Mouse (Mus musculus): ENCODE measurements around the gene Idh3g. TPM values are rescaled to one million over a fixed set of nuclear protein-coding genes. Genes with fewer than 3 reads are reported as not detected.

Idh3g gene
- polyA plus RNA-seq, 1 experiment from 2014 or later: 206 TPM

GRCm38 (mm10) chrX:73738155-73738554, 48.5 kb downstream of the Idh3g start:
- Histone ChIP-seq H3K27ac (ENCODE audit: low read depth, low read length) (no peak overlapping the region), H3K36me3 (ENCODE audit: control insufficient read depth, insufficient read depth, low read length) (no peaks in the 10 kb centered on the region), H3K4me3 (ENCODE audit: low read depth, low read length) (no peak overlapping the region), H3K4me1 (replicated peaks; ENCODE audit: control insufficient read depth, insufficient read depth, low read length) (no peaks in the 10 kb centered on the region), H3K9ac (ENCODE audit: low read depth, low read length) (no peak overlapping the region), H3K9me3 (ENCODE audit: control insufficient read depth, low read length) (no peaks in the 10 kb centered on the region), H3K27me3 (ENCODE audit: control insufficient read depth, insufficient read depth, low read length) (no peaks in the 10 kb centered on the region), H3K4me2 (replicated peaks; ENCODE audit: low read depth, low read length) (no peak overlapping the region)
- 88% methylated on average over 1 of the region's 1 CpGs for WGBS
- ATAC-seq (ENCODE audit: low FRiP score) (no peak), DNase-seq (ENCODE audit: low spot score) (no peak)

DNA sequence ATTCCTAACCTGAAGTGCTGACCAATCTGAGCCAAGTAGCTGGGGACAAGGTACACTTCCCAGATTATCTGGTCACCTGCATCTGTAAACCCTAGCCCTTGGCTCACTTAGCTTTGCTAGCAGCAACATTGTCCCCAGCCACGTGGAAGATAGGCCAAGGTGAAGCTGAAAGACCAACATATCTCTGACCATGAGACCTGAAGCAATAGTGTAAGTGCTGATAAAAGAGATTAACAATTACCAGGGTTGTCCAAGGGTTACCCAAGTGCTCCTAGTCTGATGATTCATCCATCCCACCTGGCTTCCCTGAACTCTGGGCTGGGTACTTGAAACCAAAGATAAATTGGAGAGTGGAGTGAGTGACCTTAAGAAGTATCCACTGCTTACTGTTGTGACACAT, 55.8 kb downstream of the Idh3g start:
- H3K4me3 ChIP-seq (ENCODE audit: low read depth, low read length): no peak overlapping the region
- 54% methylated on average over 1 of the region's 1 CpGs for WGBS
- no peaks in the 10 kb centered on the region for H3K27me3 ChIP-seq (ENCODE audit: control insufficient read depth, insufficient read depth, low read length)
- H3K4me2 ChIP-seq (replicated peaks; ENCODE audit: low read depth, low read length): no peak overlapping the region
- no peaks in the 10 kb centered on the region for H3K9me3 ChIP-seq (ENCODE audit: control insufficient read depth, low read length)
- H3K4me1 ChIP-seq (replicated peaks; ENCODE audit: control insufficient read depth, insufficient read depth, low read length): no peaks in the 10 kb centered on the region
- DNase-seq (ENCODE audit: low spot score) (no peak), ATAC-seq (ENCODE audit: low FRiP score) (no peak)
- no peak overlapping the region for H3K27ac ChIP-seq (ENCODE audit: low read depth, low read length)
- H3K9ac ChIP-seq (ENCODE audit: low read depth, low read length): no peak overlapping the region
- no peaks in the 10 kb centered on the region for H3K36me3 ChIP-seq (ENCODE audit: control insufficient read depth, insufficient read depth, low read length)

Other genes starting within 250 kb of the Idh3g start
- 3.5 and 4.9 TPM in 2 replicates for gene Dusp9, start 147.5 kb downstream of the Idh3g start, polyA plus RNA-seq (2014; fragmentation: Nextera tagmentation; extraction: Ambion mirVana)
- gene Pnck, start 126.8 kb downstream of the Idh3g start, polyA plus RNA-seq (2014; fragmentation: Nextera tagmentation; extraction: Ambion mirVana): 14.0 and 15.5 TPM in 2 replicates
- gene Slc6a8, start 113.7 kb downstream of the Idh3g start, polyA plus RNA-seq (2014; fragmentation: Nextera tagmentation; extraction: Ambion mirVana): 6.0 and 7.8 TPM in 2 replicates
- 146 and 155 TPM in 2 replicates for gene Bcap31, start 70.7 kb downstream of the Idh3g start, polyA plus RNA-seq (2014; fragmentation: Nextera tagmentation; extraction: Ambion mirVana)
- gene Abcd1, start 70.3 kb downstream of the Idh3g start, polyA plus RNA-seq (2014; fragmentation: Nextera tagmentation; extraction: Ambion mirVana): 7.6 and 8.7 TPM in 2 replicates
- 0.28 TPM in 1 of 2 replicates, not detected in the other for gene Plxnb3, start 29.8 kb downstream of the Idh3g start, polyA plus RNA-seq (2014; fragmentation: Nextera tagmentation; extraction: Ambion mirVana)
- gene Srpk3, start 12.5 kb downstream of the Idh3g start, polyA plus RNA-seq (2014; fragmentation: Nextera tagmentation; extraction: Ambion mirVana): 1.3 and 1.6 TPM in 2 replicates
- 134 and 140 TPM in 2 replicates for gene Ssr4, start 131 bp upstream of the Idh3g start, polyA plus RNA-seq (2014; fragmentation: Nextera tagmentation; extraction: Ambion mirVana)
- gene Pdzd4, start 38.1 kb upstream of the Idh3g start, polyA plus RNA-seq (2014; fragmentation: Nextera tagmentation; extraction: Ambion mirVana): 1.4 and 1.6 TPM in 2 replicates
- gene Avpr2, start 105.2 kb upstream of the Idh3g start, polyA plus RNA-seq (2014; fragmentation: Nextera tagmentation; extraction: Ambion mirVana): 0.06 and 0.11 TPM in 2 replicates
- 26.3 and 35.9 TPM in 2 replicates for gene L1cam, start 109.2 kb upstream of the Idh3g start, polyA plus RNA-seq (2014; fragmentation: Nextera tagmentation; extraction: Ambion mirVana)
- 0.99 and 2.3 TPM in 2 replicates for gene Arhgap4, start 135.0 kb upstream of the Idh3g start, polyA plus RNA-seq (2014; fragmentation: Nextera tagmentation; extraction: Ambion mirVana)
- gene Naa10, start 135.0 kb upstream of the Idh3g start, polyA plus RNA-seq (2014; fragmentation: Nextera tagmentation; extraction: Ambion mirVana): 117 and 126 TPM in 2 replicates
- 17.5 and 18.7 TPM in 2 replicates for gene Renbp, start 144.0 kb upstream of the Idh3g start, polyA plus RNA-seq (2014; fragmentation: Nextera tagmentation; extraction: Ambion mirVana)
- 72.9 and 77.2 TPM in 2 replicates for gene Hcfc1, start 179.5 kb upstream of the Idh3g start, polyA plus RNA-seq (2014; fragmentation: Nextera tagmentation; extraction: Ambion mirVana)
- gene Irak1, start 237.0 kb upstream of the Idh3g start, polyA plus RNA-seq (2014; fragmentation: Nextera tagmentation; extraction: Ambion mirVana): 27.4 and 31.6 TPM in 2 replicates

Measured in hindbrain, embryonic 11.5 days (tissue).